Mouse (Mus musculus) CD8-positive naive resting alpha-beta T cell, adult 2 months (primary cell): ENCODE data around the gene Ltc4s.

ENCODE experiments used
- DNase-seq, 2 experiments: peaks; one replicate each; pipeline ENCODE4 v3.0.0; 2022; ENCODE audit warnings: low read depth in 2 of 2, low spot score in 2 of 2

Gene Ltc4s

GRCm38 (mm10) chr11:50248473-50249171, 10.2 kb upstream of the Ltc4s start:
- DNase-seq = no peak

DNA sequence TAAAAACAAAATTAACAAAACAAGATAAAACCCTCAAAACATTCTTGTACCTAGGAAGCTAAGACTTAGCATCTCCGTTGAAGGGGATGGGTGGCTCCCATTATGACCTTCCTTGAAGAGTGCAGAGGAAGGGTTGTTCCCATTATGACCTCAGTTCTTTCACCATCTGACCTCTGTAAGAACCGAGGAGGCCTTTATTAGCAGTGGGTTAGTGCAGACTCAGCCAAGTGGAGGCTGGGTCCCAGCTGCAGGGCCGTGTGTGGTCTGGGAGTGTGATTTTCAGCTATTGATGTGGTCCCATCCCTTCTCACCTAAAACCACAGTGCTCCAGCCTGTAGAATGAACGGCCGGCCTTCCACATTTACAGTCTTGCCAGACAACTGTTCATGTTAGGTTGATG, 6.9 kb upstream of the Ltc4s start:
- DNase-seq = no peak

- no peak for DNase-seq
These were observed 5.5 kb upstream of the Ltc4s start for GRCm38 (mm10) chr11:50243926-50244325.

DNA sequence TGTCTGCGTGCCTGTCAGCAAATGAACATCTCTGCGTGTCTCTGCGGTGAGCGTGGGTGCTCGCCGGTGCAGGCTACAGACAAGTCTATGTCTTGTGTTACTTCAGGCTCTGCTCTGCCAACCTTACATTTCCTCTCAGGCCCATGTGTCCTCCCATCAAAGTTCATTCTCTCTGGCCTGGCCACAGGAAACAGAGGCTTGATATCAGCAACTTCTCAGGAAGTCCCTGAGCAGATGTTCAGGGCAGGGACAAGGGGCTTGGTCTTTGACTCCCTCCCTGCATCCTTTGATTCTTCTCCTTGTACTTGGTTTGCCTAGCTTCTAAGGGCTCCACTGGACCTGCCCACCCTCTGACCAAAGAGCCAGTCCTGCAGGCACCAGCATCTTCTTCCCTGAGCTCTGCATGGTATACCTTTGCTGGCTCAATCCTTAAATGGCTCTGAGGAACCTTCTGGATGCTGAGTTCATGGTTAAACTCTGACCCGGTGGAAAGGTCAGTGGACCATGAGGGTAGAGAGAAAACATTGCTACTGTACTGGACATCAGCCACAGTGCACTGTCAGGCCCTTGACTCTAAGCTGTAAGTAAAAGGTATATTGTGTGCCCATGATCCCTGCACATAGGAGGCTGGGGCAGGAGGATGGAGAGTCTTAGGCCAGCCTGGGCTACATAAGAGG, 2.0 kb upstream of the Ltc4s start:
- DNase-seq = no peak

GRCm38 (mm10) chr11:50238821-50239791, 690 bp upstream of the Ltc4s start:
- DNase-seq = no peak

DNA sequence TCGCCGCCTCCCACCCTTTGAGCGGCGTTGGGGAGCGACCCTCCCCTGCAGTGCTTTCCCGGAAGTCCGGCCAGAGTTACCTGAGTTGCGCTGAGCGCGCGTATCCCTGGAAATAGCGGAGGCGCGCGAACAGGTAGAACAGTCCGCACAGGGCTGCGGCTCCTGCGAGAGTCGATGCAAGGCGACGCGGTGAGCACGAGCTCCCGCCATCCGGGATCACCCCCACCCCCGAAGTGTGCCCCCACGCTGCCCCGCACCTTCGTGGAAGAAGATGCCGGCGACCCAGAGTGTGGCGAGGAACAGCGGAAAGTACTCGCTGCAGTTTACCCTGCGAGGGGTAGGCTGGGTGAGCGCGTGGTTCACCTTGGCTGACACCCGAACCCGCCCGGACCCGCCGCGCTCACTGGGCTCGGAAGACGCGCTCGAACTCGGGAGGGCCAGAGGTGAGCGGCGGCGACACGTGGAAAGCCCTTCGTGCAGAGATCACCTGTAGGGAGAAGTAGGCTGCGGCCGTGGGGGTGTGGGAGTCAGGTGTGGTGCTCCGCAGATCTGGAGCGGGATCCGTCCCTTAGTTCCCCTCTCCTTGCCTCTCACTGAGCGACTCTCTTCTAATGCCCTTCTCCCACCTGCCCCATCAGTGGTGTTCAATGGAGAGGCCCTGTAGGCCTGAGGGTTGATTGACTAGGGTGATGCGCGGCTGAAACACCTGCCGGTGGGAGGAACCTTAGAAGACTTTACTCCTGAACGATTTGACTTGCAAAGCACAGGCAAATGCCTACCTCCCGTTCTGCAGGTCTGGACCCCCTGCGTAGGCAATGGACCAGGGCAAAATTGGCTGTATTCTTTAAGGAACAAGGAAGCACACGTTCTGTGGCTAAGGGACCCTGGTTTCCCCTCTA, 1.2 kb downstream of the Ltc4s start:
- no peak for DNase-seq

- DNase-seq = peak; percentile 83 to 92
These were observed 1.9 kb downstream of the Ltc4s start for GRCm38 (mm10) chr11:50236540-50236936.

DNA sequence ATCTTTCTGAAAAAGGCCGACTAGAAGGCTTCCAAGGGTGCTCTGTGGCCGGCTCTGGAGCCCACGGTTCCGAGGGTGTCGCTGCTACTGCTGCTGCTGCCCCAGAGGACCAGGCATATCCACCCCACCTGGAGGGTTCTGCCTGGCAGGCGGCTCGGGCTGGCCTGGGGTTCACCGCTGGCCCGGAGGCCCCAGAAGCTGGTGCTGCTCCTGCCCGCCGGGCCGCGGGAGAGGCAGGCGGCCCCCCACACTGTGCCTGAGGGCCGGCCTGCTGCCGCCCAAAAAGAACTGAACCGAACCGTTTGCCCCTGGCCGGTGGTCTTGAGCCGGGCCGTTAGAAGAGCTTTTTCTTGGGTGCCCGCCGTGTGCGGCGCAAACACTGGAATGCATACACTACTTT, 3.8 kb downstream of the Ltc4s start:
- DNase-seq = no peak

- no peak for DNase-seq
These were observed 4.4 kb downstream of the Ltc4s start for GRCm38 (mm10) chr11:50233993-50234392.

DNA sequence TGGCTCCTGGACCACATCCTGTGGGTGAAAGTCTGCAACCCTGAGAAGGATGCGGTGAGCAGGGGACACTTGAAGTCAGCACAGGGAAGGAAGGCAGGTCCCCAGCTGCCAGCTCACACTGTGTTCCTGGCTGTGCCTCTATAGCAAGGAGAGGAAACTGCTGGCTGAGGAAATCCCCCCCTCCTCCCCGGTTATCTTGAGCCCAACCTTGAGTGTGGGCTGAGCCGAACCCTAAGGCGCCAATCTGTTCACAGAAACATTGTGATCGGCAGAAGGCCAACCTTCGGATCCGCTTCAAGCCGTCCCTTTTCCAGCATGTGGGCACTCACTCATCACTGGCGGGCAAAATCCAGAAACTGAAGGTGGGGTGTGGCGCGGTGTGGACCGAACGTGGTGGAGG, 5.4 kb downstream of the Ltc4s start:
- no peak for DNase-seq

DNA sequence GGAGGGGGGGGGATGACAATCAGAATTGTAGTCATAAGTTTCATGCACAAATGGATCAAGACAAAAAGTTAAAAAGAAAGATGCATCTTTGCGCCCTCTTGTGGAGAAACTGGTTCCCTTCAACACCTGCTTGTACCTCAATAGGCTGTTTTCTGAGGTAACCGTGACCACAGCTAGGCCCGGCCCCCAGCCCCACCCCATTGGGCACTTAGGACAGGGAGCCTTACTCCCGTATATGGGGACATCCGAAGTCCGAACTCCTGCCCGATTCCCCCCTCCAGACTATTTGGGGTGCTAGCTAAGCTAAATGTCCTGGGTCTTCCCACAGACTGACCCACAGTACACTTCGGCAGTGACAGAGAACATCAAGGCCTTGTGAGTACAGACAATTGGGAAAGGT, 7.0 kb downstream of the Ltc4s start:
- DNase-seq = peak; percentile 57 to 81

GRCm38 (mm10) chr11:50230481-50231304, 7.7 kb downstream of the Ltc4s start:
- no peak for DNase-seq

DNA sequence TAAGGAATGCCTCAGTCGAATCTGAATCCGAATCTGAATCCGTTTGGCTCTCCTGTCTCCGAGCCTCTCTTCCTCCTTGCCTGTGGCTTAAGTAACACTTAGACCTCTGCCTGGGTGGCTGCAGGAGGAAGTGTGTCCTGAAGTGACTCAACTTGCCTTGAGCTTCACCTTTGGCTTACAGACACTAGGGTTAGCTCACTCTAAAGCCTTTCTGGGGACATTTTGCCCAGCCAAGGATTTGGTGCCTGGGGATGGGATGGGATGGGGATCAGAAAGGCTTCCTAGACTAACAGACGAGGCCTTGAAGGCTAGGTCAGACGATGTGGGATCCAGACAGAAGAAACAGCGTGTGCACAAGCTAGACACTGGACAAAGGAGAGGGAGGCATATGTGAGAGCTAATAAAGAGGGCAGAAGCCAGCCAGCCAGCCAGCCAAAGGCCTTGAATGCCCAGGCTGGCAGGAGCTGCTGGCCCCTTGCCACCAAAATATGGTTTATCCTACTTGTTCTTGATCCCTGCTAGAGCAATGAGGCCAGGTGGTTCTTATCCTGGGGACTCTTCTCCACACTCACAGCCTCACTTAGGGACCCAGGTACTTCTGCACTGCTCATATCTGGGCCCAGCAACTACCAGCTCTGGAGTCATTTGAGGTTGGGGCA, 9.0 kb downstream of the Ltc4s start:
- DNase-seq = no peak

GRCm38 (mm10) chr11:50228772-50229171, 9.6 kb downstream of the Ltc4s start:
- DNase-seq = no peak

GRCm38 (mm10) chr11:50227736-50228135, 10.7 kb downstream of the Ltc4s start:
- DNase-seq = no peak

DNA sequence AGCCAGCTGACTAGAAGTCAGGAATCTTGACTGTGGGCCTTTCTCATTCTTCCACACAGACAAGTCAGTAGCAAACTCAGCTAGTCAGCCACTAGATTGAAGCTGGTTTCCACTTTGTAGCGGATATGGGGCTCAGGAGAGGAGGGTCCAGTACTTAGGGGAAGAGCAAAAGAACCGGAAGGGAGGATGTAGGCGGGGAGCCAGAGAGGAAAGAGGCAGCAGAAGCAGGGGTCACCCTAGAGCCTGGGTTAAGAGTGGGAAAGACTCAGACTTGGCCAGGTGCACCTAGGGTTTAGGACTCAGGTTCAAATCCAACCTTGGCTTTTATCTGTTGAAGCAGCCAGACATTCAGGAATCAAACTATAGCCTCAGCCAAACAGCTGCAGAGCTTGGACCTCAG, 11.2 kb downstream of the Ltc4s start:
- no peak for DNase-seq

DNA sequence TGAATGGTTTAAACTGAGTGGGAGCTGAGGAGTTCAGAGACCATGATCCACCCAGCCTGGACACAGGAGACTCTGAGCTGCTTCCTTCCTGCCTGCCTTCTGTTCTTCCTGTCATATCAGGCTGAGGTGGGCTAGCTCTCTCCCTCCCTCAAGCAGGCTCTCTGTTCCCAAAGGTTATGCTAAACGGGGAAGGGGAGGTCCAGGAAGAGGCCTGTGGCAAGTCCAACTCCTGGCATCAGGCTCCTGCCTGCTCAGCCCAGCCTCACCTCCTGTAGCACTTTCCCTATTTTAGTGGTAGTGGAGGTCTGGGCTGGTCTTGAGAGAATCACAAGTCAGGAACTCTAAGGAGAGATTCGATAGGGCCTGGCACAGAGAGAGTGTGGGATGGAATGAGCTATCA, 12.0 kb downstream of the Ltc4s start:
- DNase-seq = no peak

- DNase-seq = no peak
These were observed 12.6 kb downstream of the Ltc4s start for GRCm38 (mm10) chr11:50225611-50226378.
